Mouse (Mus musculus) kidney, postnatal 36 days (tissue): ENCODE measurements around the gene Tmco4.

Experiments used
- DNase-seq, 2 experiments: peaks; one replicate each; pipeline ENCODE4 v3.0.0; 2021 to 2022; ENCODE audit warnings: mixed read lengths in 2 of 2

Tmco4 gene

DNA sequence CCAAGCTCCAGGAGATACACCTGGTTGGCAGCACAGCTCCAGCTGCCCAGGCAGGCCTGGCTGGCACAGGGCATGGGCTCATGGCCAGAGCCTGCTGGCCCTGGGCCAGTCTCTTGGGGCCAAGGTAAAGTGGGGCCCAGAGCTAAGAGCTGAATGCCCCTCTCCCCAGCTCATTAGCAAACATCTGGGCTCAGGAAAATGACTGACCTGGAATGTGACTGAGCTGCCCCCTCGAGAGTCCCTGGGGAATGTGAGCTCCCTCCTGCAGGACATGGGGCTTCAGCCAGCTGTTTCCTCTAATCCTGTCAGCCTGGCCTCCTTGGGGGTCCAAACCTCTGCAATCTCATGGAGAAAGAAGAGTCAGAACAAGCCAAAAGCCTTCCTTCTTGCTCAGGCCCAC is 122.7 kb downstream of the Tmco4 start:
- peak; percentile 72 to 89 for DNase-seq

- peak in 1 of 2 experiments; percentile 36 for DNase-seq
Measured at GRCm38 (mm10) chr4:139096201-139096600, 123.5 kb downstream of the Tmco4 start.

DNA sequence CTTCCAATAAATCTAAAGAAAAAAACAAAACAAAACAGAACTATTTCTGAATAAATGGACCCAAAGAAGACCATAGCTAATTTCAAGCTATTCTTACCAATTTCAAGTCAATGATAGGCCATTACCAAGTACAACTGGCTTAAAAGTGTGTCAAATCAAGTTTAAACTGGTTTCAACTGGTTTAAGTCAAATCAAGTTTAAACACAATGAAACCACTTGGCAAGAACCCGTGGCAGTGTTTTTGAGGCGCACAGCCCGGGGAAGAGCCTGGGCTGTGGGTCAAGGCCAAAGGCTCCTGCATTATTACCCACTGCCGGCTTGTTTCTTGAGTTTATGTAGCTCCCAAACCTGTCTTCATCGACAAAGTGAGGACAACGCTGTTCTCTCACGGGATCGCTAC is 127.6 kb downstream of the Tmco4 start:
- DNase-seq, result no peak

DNA sequence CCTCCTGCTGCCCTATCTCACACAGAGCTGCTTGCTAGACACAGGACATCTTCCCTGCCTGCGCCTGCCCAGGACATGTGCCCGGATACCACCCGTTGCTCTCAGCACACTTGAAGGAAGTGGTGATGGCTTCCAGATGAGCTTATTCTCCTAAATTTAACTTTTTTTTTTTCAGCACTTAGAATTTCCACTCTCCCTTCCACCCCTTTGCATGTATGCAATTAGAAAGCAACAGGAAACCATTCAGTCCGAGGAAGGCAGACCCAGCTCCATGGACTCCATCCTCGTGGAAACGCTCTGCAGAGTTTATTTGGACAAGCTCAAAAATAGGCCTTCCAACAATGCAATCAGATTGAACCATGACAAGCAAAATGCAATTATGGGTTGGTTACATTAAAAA is 128.9 kb downstream of the Tmco4 start:
- no peak for DNase-seq

GRCm38 (mm10) chr4:139105453-139105852 is 132.8 kb downstream of the Tmco4 start:
- no peak for DNase-seq
